Mouse (Mus musculus) large intestine, adult 2 months (tissue): ENCODE results near the gene Hnrnpc. TPM values are rescaled to one million over a fixed set of nuclear protein-coding genes. Genes with fewer than 3 reads are reported as not detected.
"Not testable (repeated sequence)": the region's sequence is repeated elsewhere in the genome, so short reads cannot be mapped to it uniquely, and the experiment has no call there.

Experiments
- DNase-seq: peaks from one replicate; pipeline ENCODE4 v3.0.0-alpha.2; 2012; ENCODE audit warnings: low read depth, low spot score
- WGBS: fragments of 180-500 bp; shearing (Covaris S2); methylation state at CpG from one replicate; pipeline ENCODE4 v1.1.7; 2018; 5-methylcytosine and 5-hydroxymethylcytosine counted together
- polyA plus RNA-seq: library from polyadenylated mRNA; depleted of rRNA; stranded (reverse); fragments of >200 nt; gene quantifications from 2 replicates; pipeline ENCODE4 v1.2.3, GENCODE M21; 2012

Gene Hnrnpc
- polyA plus RNA-seq, 1 experiment, result 86.7 TPM

DNA sequence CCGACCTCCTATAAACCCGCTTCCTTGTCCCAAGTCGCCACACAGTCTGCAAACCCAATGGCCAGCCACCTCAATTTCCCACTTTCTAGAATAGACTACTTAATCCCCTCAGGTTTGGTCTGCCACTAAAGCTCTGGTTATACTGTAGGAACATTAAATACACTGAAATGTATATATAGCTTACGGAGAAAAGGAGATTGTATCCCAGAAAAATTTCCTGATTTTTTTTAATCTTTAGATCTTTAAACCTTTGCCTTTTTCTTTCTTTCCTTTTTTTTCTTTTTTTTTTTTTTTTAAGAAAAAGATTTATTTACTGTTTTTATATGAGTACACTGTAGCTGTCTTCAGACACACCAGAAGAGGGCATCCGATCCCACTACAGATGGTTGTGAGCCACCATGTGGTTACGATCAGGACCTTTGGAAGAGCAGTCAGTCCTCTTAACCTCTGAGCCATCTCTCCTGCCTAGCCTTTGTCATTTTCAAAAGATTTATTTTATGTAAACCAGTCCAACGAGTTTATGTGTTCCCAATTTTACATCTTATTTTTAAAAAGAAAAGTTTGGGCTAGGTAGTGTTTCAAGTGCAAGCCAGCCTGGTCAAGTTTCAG lies 953 bp upstream of the Hnrnpc start:
- no peak for DNase-seq
- 16% methylated on average over 7 of the region's 7 CpGs for WGBS

DNA sequence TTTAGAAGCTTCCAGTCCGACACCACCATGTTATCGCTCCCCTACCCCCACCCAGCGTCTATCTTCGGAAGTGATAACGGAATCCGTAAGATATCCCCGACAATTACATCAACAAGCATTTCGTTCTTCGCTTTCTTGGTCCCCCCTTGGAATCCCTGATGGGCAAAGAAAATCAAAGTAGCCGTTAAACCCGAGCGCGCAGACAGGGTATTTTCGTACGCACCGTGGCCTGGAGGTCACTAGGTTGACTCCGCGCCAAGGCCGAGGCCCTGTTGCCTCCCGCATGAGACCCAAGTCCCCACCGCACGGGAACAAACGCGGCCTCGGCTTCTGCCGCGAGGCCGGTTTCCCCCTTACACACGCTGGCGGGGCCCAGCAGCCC lies 363 bp downstream of the Hnrnpc start:
- no peak for DNase-seq
- under 1% methylated on average over 30 of the region's 30 CpGs for WGBS

DNA sequence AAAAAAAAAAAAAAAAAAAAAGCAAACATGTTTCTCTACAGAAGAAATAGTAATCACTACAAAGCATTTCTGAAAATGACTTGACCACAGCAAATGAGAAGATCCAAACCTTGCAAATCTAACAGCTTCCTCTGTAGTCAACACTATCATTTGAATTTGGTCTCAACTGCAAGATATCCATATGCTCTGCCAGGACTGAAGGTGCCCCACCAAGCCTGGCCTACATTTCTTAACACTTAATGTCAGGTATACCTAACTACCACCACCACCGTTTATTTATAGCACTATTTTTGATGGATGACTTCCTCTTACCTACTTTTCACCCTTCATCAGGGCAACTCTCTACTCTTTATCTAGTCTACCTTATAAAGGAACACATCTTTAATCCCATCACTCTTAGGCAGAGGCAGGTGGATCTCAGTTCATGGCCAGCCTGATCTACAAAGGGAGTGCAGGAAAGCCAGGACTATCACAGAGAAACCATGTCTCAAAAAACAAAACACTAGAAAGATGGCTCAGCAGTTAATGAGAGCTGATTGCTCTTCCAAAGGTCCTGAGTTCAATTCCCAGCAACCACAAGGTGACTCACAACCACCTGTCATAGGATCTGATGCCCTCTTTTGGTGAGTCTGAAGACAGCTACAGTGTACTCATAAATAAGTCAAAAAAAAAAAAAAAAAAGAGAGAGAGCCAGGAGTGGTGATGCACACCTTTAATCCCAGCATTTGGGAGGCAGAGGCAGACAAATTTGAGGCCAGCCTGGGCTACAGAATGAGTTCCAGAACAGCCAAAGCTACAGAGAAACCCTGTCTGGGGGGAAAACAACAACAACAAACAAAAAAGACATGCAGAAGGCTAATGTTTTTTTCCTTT lies 2.3 kb downstream of the Hnrnpc start:
- DNase-seq, result no peak
- WGBS, result 14% methylated on average over 1 of the region's 1 CpGs

DNA sequence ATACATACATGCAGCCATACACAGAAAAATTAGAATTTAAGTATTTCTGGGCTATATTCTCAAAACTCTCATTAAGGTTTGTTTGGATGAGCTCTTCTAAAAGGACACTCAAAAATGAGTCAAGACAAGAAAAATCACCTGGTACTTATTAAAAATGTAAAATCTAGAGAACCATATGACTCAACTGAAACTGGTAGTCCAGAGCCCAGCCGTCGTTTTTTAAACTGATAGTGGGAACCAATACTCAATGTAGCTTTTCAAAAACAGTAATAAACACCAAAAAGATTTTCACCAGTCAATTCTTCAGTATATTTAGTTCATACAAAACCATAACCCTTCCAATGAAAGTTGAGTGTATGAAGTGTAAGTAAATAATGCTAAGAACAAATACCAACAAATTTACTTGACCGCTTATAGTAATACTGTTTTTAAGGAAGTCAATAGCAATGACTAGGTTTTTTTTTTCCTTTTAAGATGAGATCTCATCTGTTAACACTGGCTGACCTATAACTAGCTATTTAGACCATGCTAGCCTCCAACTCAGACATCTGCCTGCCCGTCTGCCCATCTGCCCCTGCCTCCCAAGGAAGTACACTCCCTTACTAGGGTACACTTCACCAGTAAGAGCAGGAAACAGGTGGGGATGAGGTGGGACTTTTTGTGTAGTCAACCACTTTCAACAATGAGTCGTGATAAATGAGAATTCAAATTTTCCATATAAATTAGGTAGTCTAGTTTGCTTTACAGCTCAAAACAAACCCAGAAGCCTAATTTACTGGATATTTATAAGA lies 3.5 kb downstream of the Hnrnpc start:
- no peak for DNase-seq
- WGBS, result 23% methylated on average over 5 of the region's 5 CpGs

DNA sequence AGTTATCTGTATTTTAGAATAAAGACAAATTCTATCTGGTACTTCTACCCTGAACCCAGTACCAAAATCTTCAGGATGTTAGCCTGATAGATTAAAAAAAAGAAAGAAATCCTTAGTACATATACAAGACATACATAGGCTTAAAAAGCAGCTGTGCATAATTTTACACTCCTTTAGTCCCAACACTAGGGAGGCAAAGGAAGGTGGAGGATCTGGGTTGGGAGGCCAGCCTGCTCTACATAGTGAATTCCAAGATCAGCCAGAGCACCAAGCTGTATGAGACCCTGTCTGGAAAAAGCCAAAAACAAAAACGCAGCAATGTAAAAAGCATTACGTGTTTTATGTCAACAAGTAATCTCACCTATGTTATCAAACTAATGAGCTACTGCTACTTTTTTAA lies 4.3 kb downstream of the Hnrnpc start:
- DNase-seq, result no peak
- WGBS, result 27% methylated on average over 2 of the region's 2 CpGs

DNA sequence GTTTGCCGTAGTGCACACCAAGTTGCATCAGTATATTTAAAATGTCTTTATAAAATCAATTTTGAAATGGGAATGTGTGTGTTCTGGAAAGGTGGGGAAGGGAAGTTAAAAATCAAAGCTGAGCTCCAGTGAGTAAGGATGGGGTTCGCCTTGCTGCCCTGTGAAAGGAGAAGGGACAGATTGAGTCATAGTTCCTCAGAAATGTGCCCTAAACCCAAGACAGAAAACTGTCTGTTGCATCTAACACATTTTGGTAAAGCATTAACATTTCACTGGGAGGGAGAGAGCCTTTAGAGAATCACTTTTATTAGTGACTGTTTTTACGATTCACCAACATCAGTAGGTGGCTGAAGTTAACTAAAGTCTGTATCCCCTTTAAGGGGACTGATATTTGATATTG lies 5.4 kb downstream of the Hnrnpc start:
- DNase-seq, result not testable (repeated sequence)
- WGBS, result 41% methylated on average over 3 of the region's 3 CpGs

DNA sequence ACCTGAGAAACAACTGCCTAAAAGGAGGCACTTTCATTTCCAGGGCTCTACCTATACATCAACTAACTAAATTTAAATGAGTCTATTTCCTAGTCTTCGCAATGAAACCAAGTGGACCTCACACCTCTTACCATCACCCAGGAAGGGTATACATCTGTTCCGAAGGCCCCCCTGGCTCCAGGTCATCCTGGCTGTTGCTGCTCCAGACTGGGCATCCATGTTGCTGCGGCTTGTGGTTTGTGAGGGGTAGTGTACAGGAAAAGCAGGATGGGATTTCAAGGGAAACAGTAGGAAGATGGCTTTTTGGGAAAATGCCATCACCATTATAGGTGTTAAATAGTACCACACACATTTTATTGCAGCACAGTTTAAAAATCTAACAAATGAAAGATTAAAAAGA lies 6.6 kb downstream of the Hnrnpc start:
- not testable (repeated sequence) for DNase-seq
- WGBS, result 90% methylated on average over 3 of the region's 3 CpGs

DNA sequence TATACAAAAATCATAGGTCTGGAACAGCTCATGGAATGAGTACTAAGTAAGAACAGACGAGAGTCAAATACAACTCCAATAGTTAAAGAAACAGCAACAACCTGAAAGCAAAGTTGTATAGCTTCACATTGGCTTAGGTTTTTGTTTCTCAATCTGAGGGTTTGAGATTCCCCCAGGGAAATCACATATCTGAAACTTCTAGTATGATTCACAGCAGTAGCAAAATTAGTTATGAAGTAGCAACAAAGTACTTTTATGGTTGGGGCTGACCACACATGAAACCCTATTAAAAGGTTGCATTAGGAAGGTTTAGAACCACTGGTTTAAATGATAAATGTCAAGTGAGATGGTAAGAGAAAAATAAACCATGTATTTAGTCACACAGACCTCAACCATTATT lies 9.3 kb downstream of the Hnrnpc start:
- DNase-seq, result no peak
- WGBS, result 65% methylated on average over 1 of the region's 1 CpGs

DNA sequence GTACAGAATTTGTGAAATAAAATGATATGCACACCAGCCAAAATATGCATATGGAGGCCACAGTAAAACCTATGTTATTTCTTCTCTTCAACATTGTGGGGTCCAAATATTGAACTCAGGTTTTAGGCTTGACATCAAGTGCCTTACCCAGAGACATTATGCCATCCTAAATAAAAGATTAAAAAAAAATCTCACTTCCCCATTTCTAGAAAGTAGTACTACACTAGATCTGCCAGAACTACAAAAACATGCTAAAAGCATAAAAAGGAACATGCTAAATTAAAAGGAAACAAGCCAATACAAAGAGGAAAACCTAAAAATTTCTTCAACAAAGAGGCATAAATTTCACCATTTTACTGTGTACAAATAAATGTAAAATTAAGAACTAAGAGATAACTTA lies 20.7 kb downstream of the Hnrnpc start:
- no peak for DNase-seq

DNA sequence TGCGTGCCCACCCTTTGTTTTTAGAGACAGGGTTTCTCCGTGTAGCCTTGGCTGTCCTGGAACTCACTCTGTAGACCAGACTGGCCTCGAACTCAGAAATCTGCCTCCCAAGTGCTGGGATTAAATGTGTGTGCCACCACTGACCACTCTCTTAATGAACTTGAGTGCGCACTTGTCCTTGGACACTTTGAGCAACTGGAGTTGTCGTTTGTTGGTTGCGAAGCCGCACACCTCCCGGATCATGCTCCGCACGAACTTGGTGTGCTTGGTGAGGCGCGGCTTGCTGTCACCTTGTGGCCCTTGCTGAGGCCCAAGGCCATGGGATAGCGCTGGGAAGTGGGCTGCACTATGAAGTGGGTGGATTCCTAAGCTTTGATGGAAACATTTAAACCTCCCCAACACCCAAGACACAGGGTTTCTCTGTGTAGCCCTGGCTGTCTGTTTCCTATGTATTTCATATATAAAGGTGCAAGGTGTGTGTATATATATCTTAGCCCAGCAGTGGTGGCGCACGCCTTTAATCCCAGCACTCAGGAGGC lies 32.2 kb downstream of the Hnrnpc start:
- DNase-seq, result no peak
- 91% methylated on average over 15 of the region's 15 CpGs for WGBS

DNA sequence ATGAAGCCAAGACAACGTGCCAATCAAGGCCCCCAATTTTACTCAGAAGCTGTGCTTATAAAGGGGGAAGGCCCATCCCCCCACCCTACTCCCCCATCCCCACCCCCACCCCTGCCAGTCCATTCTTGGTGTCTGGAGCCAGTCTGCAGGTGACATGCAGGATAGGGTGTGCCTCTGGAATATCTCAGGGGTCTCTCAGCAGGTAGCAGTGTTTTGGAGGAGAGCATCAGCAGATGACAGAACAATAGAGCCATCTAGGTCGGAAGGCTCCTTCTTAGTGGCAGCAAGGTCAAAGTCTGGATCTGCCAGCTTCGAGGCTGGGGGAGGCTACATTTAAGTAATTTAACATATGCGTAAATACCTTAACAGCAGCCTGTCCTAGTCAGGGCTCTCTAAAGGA lies 37.7 kb downstream of the Hnrnpc start:
- 47% methylated on average over 4 of the region's 4 CpGs for WGBS
- no peak for DNase-seq

DNA sequence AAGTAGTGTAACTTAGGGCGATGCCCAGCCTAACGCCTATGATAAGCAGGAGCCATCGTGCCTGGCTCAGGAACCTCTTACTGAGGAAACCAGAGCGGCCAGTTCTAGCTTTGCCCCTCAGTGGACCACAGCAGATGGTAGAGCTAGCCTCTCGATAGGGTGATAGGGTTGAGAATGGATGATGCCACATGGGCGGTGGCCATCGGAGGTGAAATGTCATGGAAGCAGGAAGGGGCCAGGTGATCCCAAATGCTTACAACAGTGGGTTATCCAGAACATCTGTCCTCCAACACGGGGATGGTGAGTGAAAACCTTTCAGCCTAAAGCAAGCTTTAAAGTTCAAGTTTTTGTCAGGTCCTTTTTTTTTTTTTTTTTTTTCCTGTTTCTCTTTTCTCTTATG lies 42.0 kb downstream of the Hnrnpc start:
- DNase-seq, result no peak
- 81% methylated on average over 8 of the region's 8 CpGs for WGBS

DNA sequence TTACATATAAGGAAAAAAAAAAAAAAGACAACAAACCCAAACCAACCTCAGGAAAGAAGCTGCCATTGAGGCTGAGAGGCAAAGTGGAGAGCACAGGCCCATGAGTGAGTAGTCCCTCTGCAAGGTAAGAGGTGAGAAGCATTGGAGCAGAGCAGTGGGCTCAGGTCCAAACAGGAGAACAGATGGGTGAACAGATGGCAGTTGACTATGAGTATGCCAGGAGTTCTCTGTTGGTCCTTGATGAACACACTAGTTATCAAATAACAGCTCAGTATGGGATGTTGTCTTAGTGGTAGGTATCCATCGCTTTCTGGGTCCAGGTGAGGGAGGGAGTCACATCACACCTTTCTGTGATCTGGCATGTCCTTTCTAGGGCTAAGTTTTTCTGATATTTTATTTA lies 43.0 kb downstream of the Hnrnpc start:
- no peak for DNase-seq
- WGBS, result 89% methylated on average over 1 of the region's 1 CpGs

DNA sequence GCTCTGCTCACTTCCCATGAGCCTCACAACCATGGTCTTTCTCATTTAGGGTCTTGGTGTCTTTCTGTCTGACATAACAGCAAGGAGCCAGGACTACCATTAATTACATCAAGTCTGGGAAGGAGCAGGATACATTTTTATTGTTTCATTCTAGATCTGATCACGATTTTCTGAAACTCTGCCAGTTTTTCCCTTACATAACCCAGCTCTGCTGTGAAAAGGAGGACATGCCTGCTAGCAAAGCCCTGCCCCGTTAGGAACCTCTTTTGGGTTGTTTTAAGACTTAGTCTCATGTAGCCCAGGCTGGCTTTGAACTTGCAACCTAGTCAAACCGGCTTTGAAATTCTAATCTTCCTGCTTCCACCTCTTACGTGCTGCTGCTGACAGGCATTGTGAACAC lies 43.8 kb downstream of the Hnrnpc start:
- DNase-seq, result no peak
- WGBS, result 57% methylated on average over 4 of the region's 4 CpGs

DNA sequence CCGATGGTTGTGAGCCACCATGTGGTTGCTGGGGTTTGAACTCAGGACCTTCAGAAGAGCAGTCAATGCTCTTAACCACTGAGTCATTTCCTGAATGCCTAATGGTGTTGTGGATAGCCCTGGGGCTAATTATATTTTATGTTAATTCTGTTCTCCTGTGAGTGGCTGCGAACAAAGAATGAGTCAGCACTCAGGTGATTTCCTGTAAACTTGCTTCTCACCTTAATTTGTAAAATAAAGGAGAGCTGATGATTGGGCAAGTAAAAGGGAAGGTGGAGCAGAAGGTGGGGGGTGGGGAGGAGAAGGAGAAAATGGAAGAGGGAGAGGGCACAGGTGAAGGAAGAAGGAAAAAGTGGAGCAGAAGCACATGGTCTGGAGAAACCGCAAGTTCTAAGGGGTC lies 51.1 kb downstream of the Hnrnpc start:
- 70% methylated on average over 3 of the region's 3 CpGs for WGBS
- DNase-seq, result not testable (repeated sequence)

DNA sequence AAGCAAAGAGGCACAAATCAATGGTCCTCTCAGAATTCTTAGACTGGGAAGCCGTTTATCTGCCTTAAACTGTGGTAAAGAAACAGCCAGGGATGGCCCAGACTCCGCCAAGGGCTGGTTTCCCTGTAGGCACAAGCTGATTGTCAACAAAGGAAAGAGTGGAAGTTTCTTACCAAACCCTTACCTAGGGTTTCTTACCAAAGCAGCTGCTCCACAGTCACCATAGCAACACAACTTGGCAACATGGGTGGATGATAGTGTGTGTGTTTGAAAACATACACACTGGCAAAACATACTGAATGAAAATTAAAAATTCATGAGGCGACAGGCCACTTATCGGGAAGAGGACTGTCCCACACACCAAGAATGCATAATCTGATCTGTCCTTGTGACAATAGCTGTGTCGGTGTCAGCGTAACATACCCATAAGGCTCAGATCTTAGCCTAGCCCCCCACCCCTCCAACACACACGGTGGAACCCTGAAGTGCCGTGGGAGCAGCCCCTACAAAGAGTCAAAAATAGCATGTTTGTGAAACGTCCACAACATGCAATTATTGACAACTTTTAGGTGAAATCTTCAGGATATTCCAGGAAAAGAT lies 57.8 kb downstream of the Hnrnpc start:
- DNase-seq, result no peak
- WGBS, result 82% methylated on average over 9 of the region's 9 CpGs

DNA sequence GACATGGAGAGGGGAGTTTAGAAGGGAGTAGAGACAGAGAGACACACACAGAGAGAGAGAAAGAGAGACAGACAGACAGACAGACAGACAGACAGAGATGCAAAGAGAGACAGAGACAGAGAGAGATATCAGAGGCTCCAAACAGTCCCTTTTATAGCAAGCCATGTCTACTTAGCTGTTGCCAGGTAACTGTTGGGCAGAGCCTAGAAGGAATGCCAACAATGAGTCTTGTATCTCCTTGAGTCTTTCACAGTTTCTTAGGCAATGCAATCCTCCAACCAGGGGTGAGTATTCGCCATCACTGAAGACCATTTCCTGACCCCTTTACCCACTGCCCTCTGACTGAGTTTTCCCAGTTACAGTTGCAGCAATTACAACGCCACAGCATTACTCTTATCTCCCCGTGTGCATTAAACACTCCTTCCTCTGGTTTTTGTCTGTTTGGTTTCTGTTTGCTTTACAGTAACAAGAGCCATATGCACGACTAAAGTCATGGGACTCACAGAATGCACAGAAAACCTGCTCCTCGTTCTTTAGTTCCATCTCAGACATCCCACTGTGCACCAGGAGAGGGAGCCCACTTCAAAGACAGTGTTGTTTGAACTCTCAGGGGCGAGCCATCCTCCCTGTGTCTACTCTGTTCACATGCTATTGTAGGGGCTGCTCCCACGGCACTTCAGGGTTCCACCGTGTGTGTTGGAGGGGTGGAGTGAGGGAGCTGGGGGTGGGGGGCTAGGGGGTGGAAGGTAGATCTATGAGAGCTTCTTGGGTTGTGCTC lies 58.7 kb downstream of the Hnrnpc start:
- WGBS, result 4% methylated on average over 8 of the region's 8 CpGs
- no peak for DNase-seq

DNA sequence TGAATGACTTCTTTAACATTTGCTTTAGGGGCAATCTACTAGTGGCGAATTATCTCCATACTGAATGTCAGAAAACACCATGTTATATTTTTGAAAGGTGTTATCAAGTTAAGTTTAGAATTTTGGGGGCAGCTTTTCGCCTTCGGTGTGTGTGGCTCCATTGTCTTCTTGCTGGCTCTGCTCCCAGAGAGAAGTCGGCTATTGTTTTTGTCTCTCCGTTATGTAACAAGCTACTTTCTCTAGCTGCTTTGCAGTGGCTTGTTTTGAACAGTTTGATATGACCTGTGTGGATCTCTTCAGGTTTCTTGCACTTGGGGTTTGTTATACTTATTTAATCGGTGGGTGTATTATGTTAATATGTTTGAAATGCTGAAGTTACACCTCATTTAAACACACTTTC lies 60.4 kb downstream of the Hnrnpc start:
- no peak for DNase-seq
- 62% methylated on average over 6 of the region's 6 CpGs for WGBS

DNA sequence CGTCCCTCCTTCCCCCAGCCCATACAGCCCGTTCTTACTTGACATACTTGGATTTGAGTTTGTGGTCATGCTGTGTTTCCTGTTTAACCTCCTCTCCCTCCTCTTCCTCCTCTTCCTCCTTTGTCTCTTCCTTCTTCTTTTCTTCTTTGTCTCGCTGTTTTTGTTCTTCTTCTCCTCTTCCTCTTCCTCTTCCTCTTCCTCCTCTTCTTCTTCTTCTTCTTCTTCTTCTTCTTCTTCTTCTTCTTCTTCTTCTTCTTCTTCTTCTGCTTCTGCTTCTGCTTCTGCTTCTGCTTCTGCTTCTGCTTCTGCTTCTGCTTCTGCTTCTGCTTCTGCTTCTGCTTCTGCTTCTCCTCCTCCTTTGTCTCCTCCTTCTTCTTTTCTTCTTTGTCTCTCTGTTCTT lies 61.5 kb downstream of the Hnrnpc start, which contains the start of gene Olfr221:
Olfr221 (minus strand) TSS at position 101 of the 400 bp plus-strand sequence.
- 56% methylated on average over 3 of the region's 3 CpGs for WGBS
- DNase-seq, result not testable (repeated sequence)
